Mouse (Mus musculus) liver, embryonic 18 days (tissue): ENCODE measurements around the gene Senp7. TPM values are rescaled to one million over a fixed set of nuclear protein-coding genes. Genes with fewer than 3 reads are reported as not detected.

ENCODE experiments used
- polyA plus RNA-seq: library from polyadenylated mRNA; depleted of rRNA; stranded (reverse); fragments of >200 nt; gene quantifications from 2 replicates; pipeline ENCODE4 v1.2.3, GENCODE M21; 2012; rRNA removed

The Senp7 gene
- 5.7 and 6.7 TPM in 2 replicates for polyA plus RNA-seq

GRCm38 (mm10) chr16:56048038-56048437, at the start of gene Senp7:
TSS of gene Senp7 (plus strand) at chr16:56048338.

GRCm38 (mm10) chr16:56029661-56030082, 18.5 kb upstream of the Senp7 start, which contains the start of gene Pcnp:
TSS of gene Pcnp (minus strand) at chr16:56029739.

GRCm38 (mm10) chr16:56037138-56038010, 10.8 kb upstream of the Senp7 start, which contains the start of gene Trmt10c:
TSS of gene Trmt10c (minus strand) at chr16:56037819.

GRCm38 (mm10) chr16:56204051-56204450, 155.9 kb downstream of the Senp7 start, which contains the start of gene Impg2:
TSS of gene Impg2 (plus strand) at chr16:56204313.

Other genes starting within 250 kb of the Senp7 start
- gene Nfkbiz, start 209.4 kb upstream of the Senp7 start, polyA plus RNA-seq: 4.0 and 4.1 TPM in 2 replicates
- 0.87 and 0.95 TPM in 2 replicates for gene Nxpe3, start 153.1 kb upstream of the Senp7 start, polyA plus RNA-seq
- gene Cep97, start 113.5 kb upstream of the Senp7 start, polyA plus RNA-seq: 1.6 and 1.7 TPM in 2 replicates
- gene Rpl24, start 82.1 kb upstream of the Senp7 start, polyA plus RNA-seq: 388 and 486 TPM in 2 replicates
- gene Zbtb11, start 74.5 kb upstream of the Senp7 start, polyA plus RNA-seq: 4.5 and 5.0 TPM in 2 replicates
- gene Pcnp, start 18.6 kb upstream of the Senp7 start, polyA plus RNA-seq: 29.5 and 30.4 TPM in 2 replicates
- 5.9 and 6.0 TPM in 2 replicates for gene Trmt10c, start 10.5 kb upstream of the Senp7 start, polyA plus RNA-seq
- gene Impg2, start 156.0 kb downstream of the Senp7 start, polyA plus RNA-seq: 0.19 TPM in 2 replicates